Mouse (Mus musculus) ES-E14 (cell line): Measurements from ENCODE around the gene Nanp. TPM values are rescaled to one million over a fixed set of nuclear protein-coding genes. Genes with fewer than 3 reads are reported as not detected.

Source experiments
- DNase-seq: peaks from one replicate; pipeline ENCODE4 v3.0.0-alpha.2; 2013; ENCODE audit warnings: low read depth, low spot score
- H3K27ac ChIP-seq: 2 replicates; pipeline ENCODE4 v1.5.1; 2012; ENCODE audit warnings: low read depth, mild to moderate bottlenecking, low read length, moderate library complexity, mixed read lengths; ENCODE audit not compliant: poor library complexity, insufficient read depth, severe bottlenecking
- H3K36me3 ChIP-seq: 2 replicates; pipeline ENCODE4 v1.6.1; 2012; ENCODE audit warnings: mild to moderate bottlenecking, low read length, moderate library complexity, mixed read lengths; ENCODE audit not compliant: control insufficient read depth, poor library complexity, insufficient read depth, severe bottlenecking
- H3K4me1 ChIP-seq, 2 experiments: fragments of 150-350 bp in 1 of 2; sonication (generic) in 1 of 2; 2 replicates each; pipeline ENCODE4 v1.6.1; 2012; ENCODE audit warnings: low read length in 2 of 2, mild to moderate bottlenecking in 1 of 2, mixed read lengths in 1 of 2; ENCODE audit not compliant: control insufficient read depth in 2 of 2, insufficient read depth in 2 of 2, poor library complexity in 1 of 2
- H3K4me3 ChIP-seq, 2 experiments: fragments of 150-350 bp in 1 of 2; sonication (generic) in 1 of 2; 2 replicates each; pipeline ENCODE4 v1.5.1; 2012; ENCODE audit warnings: low read length in 2 of 2, low read depth in 1 of 2, mild to moderate bottlenecking in 1 of 2, mixed read lengths in 1 of 2; ENCODE audit not compliant: insufficient read depth in 1 of 2, poor library complexity in 1 of 2, severe bottlenecking in 1 of 2
- H3K9ac ChIP-seq: 2 replicates; pipeline ENCODE4 v1.6.1; 2012; ENCODE audit warnings: low read depth, mild to moderate bottlenecking, low read length, mixed read lengths; ENCODE audit not compliant: poor library complexity, insufficient read depth, severe bottlenecking
- H3K9me3 ChIP-seq: fragments of 150-350 bp; sonication (generic); 2 replicates; pipeline ENCODE4 v1.6.1; 2012; ENCODE audit warnings: low read depth, mild to moderate bottlenecking, low read length; ENCODE audit not compliant: control insufficient read depth, insufficient read depth
- CHD2 ChIP-seq: IDR thresholded peaks from 2 replicates; pipeline ENCODE4 v1.6.1; 2014; ENCODE audit warnings: mild to moderate bottlenecking, low read depth, low read length, inconsistent platforms
- HCFC1 ChIP-seq: IDR thresholded peaks from 2 replicates; pipeline ENCODE4 v1.6.1; 2012; ENCODE audit warnings: low read length, inconsistent platforms, borderline replicate concordance; ENCODE audit not compliant: insufficient read depth
- MAFK ChIP-seq: IDR thresholded peaks from 2 replicates; pipeline ENCODE4 v1.6.1; 2014; ENCODE audit warnings: mild to moderate bottlenecking, low read depth, low read length, inconsistent platforms; ENCODE audit not compliant: insufficient read depth
- ZC3H11A ChIP-seq: IDR thresholded peaks from 2 replicates; pipeline ENCODE4 v1.6.1; 2012; ENCODE audit warnings: low read depth, mild to moderate bottlenecking, inconsistent platforms, low read length, borderline replicate concordance
- ZNF384 ChIP-seq: IDR thresholded peaks from 2 replicates; pipeline ENCODE4 v1.6.1; 2012; ENCODE audit warnings: low read depth, low read length, inconsistent platforms
- in situ Hi-C, 2 experiments: fragments of 600-800 bp; cut with MboI; formaldehyde crosslinking; loops; one replicate each; pipeline ENCODE4 v1.15.1; 2025; ENCODE audit warnings: low sequenced_read_pairs in 2 of 2, inconsistent platforms in 1 of 2; ENCODE audit not compliant: unreplicated experiment in 2 of 2
- total RNA-seq: library from RNA; depleted of rRNA; stranded (reverse); fragments of 300-350 nt; gene quantifications from 2 replicates; pipeline ENCODE4 v1.2.3, GENCODE M21; 2012

Nanp gene
- total RNA-seq, 1 experiment, result 11.8 TPM

DNA sequence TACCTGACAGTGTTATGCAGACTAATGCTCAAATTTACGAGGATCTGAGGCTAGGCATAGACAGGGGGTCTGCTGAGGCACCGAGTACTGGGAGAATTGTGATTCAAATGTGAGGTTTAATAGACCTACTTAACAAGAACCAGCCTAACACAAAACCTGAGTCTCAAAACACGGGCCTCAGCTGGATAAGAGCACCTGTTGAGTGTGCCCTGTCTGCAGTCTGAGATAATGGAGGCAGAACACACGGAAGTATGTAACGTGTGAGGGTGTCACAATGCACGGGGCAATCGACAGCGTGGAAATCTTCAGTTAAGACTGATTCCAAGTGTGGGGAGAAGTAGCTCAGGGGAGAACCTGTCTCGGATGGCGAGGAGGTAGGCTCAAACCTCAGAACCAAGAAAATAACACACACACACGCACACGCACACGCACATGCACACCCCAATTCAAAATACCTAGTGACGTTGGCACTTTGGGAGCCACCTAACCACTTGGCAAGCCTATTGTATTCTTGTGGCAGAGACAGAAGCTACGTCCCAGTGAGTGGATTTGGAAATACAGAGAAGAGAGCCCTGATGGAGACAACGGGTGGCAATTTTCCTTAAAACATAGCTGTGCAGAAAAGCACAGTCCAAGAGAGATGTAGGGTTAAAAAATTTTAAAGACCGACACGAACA is 1.2 kb downstream of the Nanp start:
- H3K4me3 ChIP-seq, result peak overlapping the region; percentile 78 to 95
- H3K9me3 ChIP-seq, result no peaks in the 10 kb centered on the region
- H3K36me3 ChIP-seq, result no peaks in the 10 kb centered on the region
- H3K4me1 ChIP-seq, result peaks cover 0 to 6% of the 10 kb centered on the region in 2 experiments; a peak in 2 of 4 replicates
- DNase-seq, result no peak
- peak overlapping the region; percentile 99 for H3K9ac ChIP-seq
- H3K27ac ChIP-seq, result no peak overlapping the region
- in situ Hi-C loops, result no loop called here
- TF ChIP-seq MAFK, result no peak
- TF ChIP-seq CHD2, result no peak
- TF ChIP-seq ZNF384, result no peak
- no peak for TF ChIP-seq ZC3H11A
- TF ChIP-seq HCFC1, result no peak

DNA sequence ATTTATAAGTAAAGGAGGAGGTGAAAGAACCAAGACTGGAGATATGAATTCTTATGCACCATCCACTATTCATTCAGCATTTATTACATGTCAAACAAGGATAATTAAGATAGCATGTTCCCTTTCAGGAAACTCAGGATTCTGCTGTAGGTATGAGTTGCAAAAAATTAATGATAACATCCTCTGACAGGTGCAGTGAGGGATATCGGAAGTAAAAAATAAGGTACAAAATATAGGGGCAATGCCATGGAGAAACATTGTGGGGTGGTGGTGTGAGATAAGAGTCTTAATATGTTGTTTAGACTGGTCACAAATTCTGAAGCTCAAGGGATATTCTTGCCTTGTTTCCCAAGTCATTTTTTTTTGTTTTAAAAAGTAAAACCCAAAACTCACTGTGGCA is 1.9 kb downstream of the Nanp start:
- TF ChIP-seq HCFC1, result no peak
- in situ Hi-C loops, result no loop called here
- Histone ChIP-seq H3K4me1 (peaks cover 0 to 6% of the 10 kb centered on the region in 2 experiments; a peak in 2 of 4 replicates), H3K9ac (no peak overlapping the region), H3K27ac (no peak overlapping the region), H3K36me3 (no peaks in the 10 kb centered on the region), H3K4me3 (no peak overlapping the region), H3K9me3 (no peaks in the 10 kb centered on the region)
- no peak for DNase-seq

DNA sequence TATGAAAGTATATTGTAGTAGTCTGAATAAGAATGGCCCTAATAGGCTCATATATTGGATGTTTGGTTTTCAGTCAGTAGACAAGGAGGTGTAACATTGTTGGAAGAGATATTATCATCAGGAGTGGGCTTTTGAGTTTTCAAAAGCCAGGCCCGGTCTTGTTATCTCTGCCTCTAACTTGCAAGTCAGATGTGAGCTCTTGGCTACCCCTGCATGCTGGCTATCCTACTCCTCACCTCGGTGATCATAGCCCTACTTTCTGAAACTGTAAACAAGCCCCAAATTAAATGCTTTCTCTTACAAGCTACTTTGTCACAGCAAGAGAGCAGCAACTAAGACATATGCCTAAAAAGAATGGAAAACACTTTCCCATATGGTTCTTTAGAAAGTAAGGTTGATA is 2.5 kb downstream of the Nanp start:
- Histone ChIP-seq H3K9me3 (no peaks in the 10 kb centered on the region), H3K27ac (no peak overlapping the region), H3K4me3 (no peak overlapping the region), H3K36me3 (no peaks in the 10 kb centered on the region), H3K4me1 (peaks cover 0 to 6% of the 10 kb centered on the region in 2 experiments; a peak in 2 of 4 replicates), H3K9ac (no peak overlapping the region)
- no peak for DNase-seq
- TF ChIP-seq ZNF384 (no peak), MAFK (no peak), HCFC1 (no peak), ZC3H11A (no peak), CHD2 (no peak)
- in situ Hi-C loops, result no loop called here

DNA sequence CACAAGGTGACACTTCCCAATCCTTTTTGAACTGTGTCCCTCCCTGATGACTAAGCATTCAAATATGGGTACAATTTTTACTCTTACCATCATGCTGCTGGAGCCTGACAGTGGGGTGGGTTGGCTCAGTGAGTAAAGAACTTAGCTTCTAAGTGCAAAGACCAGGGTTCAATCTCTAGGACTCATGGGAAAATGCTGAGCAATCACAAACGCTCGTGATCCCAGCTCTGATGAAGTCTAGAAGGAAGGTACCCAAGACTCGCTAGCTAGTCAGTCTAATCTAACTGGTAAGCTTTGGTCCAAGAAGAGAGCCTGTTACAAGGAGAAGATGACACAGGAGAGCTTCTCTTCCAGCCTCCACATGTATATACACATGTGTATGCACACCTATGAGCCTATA is 4.8 kb downstream of the Nanp start:
- Histone ChIP-seq H3K9ac (no peak overlapping the region), H3K9me3 (no peaks in the 10 kb centered on the region), H3K4me3 (no peak overlapping the region), H3K4me1 (peaks cover 0 to 6% of the 10 kb centered on the region in 2 experiments; a peak in 2 of 4 replicates), H3K27ac (no peak overlapping the region), H3K36me3 (no peaks in the 10 kb centered on the region)
- TF ChIP-seq CHD2 (no peak), MAFK (peak; percentile 51; the same call in 1 of the 2 replicates)
- in situ Hi-C loops, result no loop called here
- no peak for DNase-seq

DNA sequence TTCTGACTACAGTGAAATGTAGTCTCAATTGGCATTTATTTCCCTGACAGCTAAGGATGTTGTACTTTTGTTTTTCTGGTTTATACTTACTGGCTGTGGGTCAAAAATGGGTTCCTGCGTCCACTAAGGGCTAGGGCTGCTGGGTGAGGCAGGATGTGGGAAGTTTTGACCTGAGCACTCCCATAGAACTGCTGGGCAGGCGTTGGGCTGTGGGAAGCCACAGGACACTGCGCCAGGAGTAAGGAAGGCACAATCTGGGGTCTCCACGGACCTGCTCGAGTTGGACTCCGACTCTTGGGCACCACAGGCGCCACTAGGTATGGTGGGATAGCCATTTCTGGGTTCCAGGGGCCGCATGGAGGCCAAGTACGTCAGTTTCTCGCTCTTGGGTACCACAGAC is 18.0 kb downstream of the Nanp start:
- no peak for DNase-seq
- Histone ChIP-seq H3K27ac (no peak overlapping the region), H3K9ac (no peak overlapping the region), H3K4me1 (no peaks in the 10 kb centered on the region), H3K4me3 (no peak overlapping the region), H3K36me3 (no peaks in the 10 kb centered on the region), H3K9me3 (no peaks in the 10 kb centered on the region)
- in situ Hi-C loops, result no loop called here
- TF ChIP-seq MAFK, result no peak
- TF ChIP-seq ZC3H11A, result no peak
- TF ChIP-seq HCFC1, result no peak
- TF ChIP-seq CHD2, result no peak
- no peak for TF ChIP-seq ZNF384
